Comparison of ENCODE assay signal across 21 mouse cellular contexts in the genomic region with DNA sequence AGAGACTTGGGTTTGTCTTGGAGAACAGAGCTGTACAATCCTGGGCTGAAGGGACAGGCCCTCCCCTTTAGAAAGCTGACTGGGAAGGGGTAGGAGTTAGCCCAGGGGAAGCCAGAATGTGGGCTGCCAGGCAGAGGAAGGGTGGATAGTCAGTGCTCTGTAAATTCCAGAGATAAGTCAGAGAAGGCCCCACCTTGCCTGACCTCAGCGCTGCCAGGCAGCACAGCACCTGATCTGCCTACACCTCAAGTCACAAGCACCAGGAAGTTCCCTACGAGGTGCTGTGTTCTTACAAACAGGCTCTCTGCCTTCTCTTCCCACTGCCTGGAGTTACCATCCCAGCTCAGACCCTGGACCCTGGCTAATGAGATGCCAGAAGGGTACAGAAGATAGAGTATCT. TPM values are rescaled to one million over a fixed set of nuclear protein-coding genes. Genes with fewer than 3 reads are reported as not detected.
DNase-seq lines count a peak whose midpoint lies in the region; ATAC-seq and TF ChIP-seq lines count a peak whose summit lies in the region.
"Had no signal": no experiment of that assay in that cellular context is flagged by ENCODE, and none has a peak within 500 bp of the region (broad histone marks: within the 10 kb centered on the region; RNA-seq: fewer than 3 reads in every experiment).

No protein-coding gene starts in this region.

- ATAC-seq in liver, postnatal 0 days: no peak
- ATAC-seq in intestine, postnatal 0 days: peak; percentile 64
- ATAC-seq in stomach, postnatal 0 days (ENCODE audit: low FRiP score, low TSS enrichment): peak; percentile 88
- ATAC-seq: forebrain, embryonic 14.5 days had no signal

- H3K27me3 ChIP-seq in liver, postnatal 0 days (ENCODE audit: insufficient read depth, low read length): no peaks in the 10 kb centered on the region
- H3K27me3 ChIP-seq in intestine, postnatal 0 days (replicated peaks; ENCODE audit: control insufficient read depth, insufficient read depth, low read length): no peaks in the 10 kb centered on the region
- H3K27me3 ChIP-seq in stomach, postnatal 0 days (ENCODE audit: control insufficient read depth, insufficient read depth, low read length): no peaks in the 10 kb centered on the region
- H3K27me3 ChIP-seq: embryonic facial prominence, embryonic 15.5 days had no signal

- TF ChIP-seq CTCF in liver, postnatal 0 days (IDR thresholded peaks at IDR 0.05; ENCODE audit: low read depth): no peak
- no peak for TF ChIP-seq CTCF in intestine, postnatal 0 days (IDR thresholded peaks at IDR 0.05; ENCODE audit: low read depth)
- no peak for TF ChIP-seq CTCF in stomach, postnatal 0 days (IDR thresholded peaks at IDR 0.05; ENCODE audit: low read depth)

- DNase-seq in liver: peak; percentile 1
- DNase-seq in liver, postnatal 0 days: no peak
- peak; percentile 28 for DNase-seq in testis, postnatal 10 days (ENCODE audit: low spot score)
- DNase-seq in testis, postnatal 14 days (ENCODE audit: low spot score): no peak
- DNase-seq in stomach, postnatal 0 days (ENCODE audit: low spot score): peak; percentile 68
- no peak for DNase-seq in gastrocnemius, adult 18-20 months (ENCODE audit: low spot score)
- DNase-seq in ovary, postnatal 36 days (ENCODE audit: low spot score): no peak
- DNase-seq: adrenal gland, adult 8-10 months; adrenal gland, postnatal 36 days; cerebellum, postnatal 10 days; embryo, embryonic 11 days; gastrocnemius, postnatal 10 days; heart, adult 2 months; heart, postnatal 36 days had no signal

- no peak overlapping the region for H3K9ac ChIP-seq in liver, postnatal 0 days (replicated peaks)
- H3K9ac ChIP-seq in intestine, postnatal 0 days (ENCODE audit: low read depth, low read length): no peak overlapping the region
- no peak overlapping the region for H3K9ac ChIP-seq in stomach, postnatal 0 days (ENCODE audit: low read length)
- H3K9ac ChIP-seq: embryonic facial prominence, embryonic 15.5 days; heart, embryonic 13.5 days; hindbrain, embryonic 14.5 days had no signal

- no peak overlapping the region for H3K4me3 ChIP-seq in liver, postnatal 0 days (ENCODE audit: low read depth, low read length)
- no peak overlapping the region for H3K4me3 ChIP-seq in intestine, postnatal 0 days (ENCODE audit: low read depth, low read length)
- no peak overlapping the region for H3K4me3 ChIP-seq in stomach, postnatal 0 days (ENCODE audit: low read depth, low read length)
- H3K4me3 ChIP-seq: embryonic facial prominence, embryonic 15.5 days; erythroblast, embryonic 14.5 days; forebrain, embryonic 10.5 days; heart, adult 2 months; heart, embryonic 13.5 days had no signal

- TF ChIP-seq EP300 in liver, postnatal 0 days (IDR thresholded peaks at IDR 0.05; ENCODE audit: low read depth): no peak
- no peak for TF ChIP-seq EP300 in stomach, postnatal 0 days (optimal IDR thresholded peaks at IDR 0.05)

- no peaks in the 10 kb centered on the region for H3K36me3 ChIP-seq in liver, postnatal 0 days (replicated peaks; ENCODE audit: insufficient read depth, low read length)
- no peaks in the 10 kb centered on the region for H3K36me3 ChIP-seq in intestine, postnatal 0 days (ENCODE audit: control insufficient read depth, insufficient read depth)
- H3K36me3 ChIP-seq in stomach, postnatal 0 days (ENCODE audit: control insufficient read depth, insufficient read depth, low read length): no peaks in the 10 kb centered on the region
- H3K36me3 ChIP-seq: embryonic facial prominence, embryonic 15.5 days; forebrain, embryonic 10.5 days; heart, embryonic 13.5 days had no signal

- H3K4me1 ChIP-seq in liver, postnatal 0 days (ENCODE audit: insufficient read depth): no peaks in the 10 kb centered on the region
- no peaks in the 10 kb centered on the region for H3K4me1 ChIP-seq in intestine, postnatal 0 days (replicated peaks; ENCODE audit: control insufficient read depth, insufficient read depth, low read length)
- H3K4me1 ChIP-seq in stomach, postnatal 0 days (replicated peaks; ENCODE audit: control insufficient read depth, insufficient read depth): no peaks in the 10 kb centered on the region

- WGBS in liver, postnatal 0 days (ENCODE audit: insufficient replicate concordance): 38% methylated on average over 2 of the region's 2 CpGs
- 30% methylated on average over 2 of the region's 2 CpGs for WGBS in intestine, postnatal 0 days
- 55% methylated on average over 2 of the region's 2 CpGs for WGBS in stomach, postnatal 0 days

- no peaks in the 10 kb centered on the region for H3K9me3 ChIP-seq in liver, postnatal 0 days (ENCODE audit: low read length)
- H3K9me3 ChIP-seq in intestine, postnatal 0 days (ENCODE audit: control insufficient read depth): no peaks in the 10 kb centered on the region
- H3K9me3 ChIP-seq in stomach, postnatal 0 days (ENCODE audit: control insufficient read depth, low read length): no peaks in the 10 kb centered on the region
- H3K9me3 ChIP-seq: embryonic facial prominence, embryonic 15.5 days; forebrain, embryonic 10.5 days had no signal

- H3K4me2 ChIP-seq in liver, postnatal 0 days (ENCODE audit: low read depth, low read length): no peak overlapping the region
- no peak overlapping the region for H3K4me2 ChIP-seq in intestine, postnatal 0 days (replicated peaks; ENCODE audit: low read depth)
- H3K4me2 ChIP-seq in stomach, postnatal 0 days (replicated peaks; ENCODE audit: low read depth): no peak overlapping the region
- H3K4me2 ChIP-seq: embryonic facial prominence, embryonic 15.5 days; heart, embryonic 13.5 days; hindbrain, embryonic 14.5 days had no signal

- no peak overlapping the region for H3K27ac ChIP-seq in liver, postnatal 0 days (ENCODE audit: low read depth)
- peak overlapping the region; percentile 15; the same call in 1 of the 2 replicates for H3K27ac ChIP-seq in intestine, postnatal 0 days (ENCODE audit: low read depth, low read length)
- H3K27ac ChIP-seq in stomach, postnatal 0 days (replicated peaks): peak overlapping the region; percentile 69
- H3K27ac ChIP-seq: embryonic facial prominence, embryonic 15.5 days; heart, adult 2 months; heart, embryonic 13.5 days; hindbrain, embryonic 14.5 days had no signal

RNA-seq across cellular contexts. Expression of a gene that starts 38.7 kb away (rescaled TPM):
- polyA plus RNA-seq in liver, postnatal 0 days (2015; fragmentation: Nextera tagmentation; extraction: Ambion mirVana): 7.6 and 8.6 TPM in 2 replicates
- polyA plus RNA-seq in intestine, postnatal 0 days (2015; fragmentation: Nextera tagmentation; extraction: Ambion mirVana): 16.7 and 17.3 TPM in 2 replicates
- 20.0 and 20.3 TPM in 2 replicates for polyA plus RNA-seq in stomach, postnatal 0 days (2015; fragmentation: Nextera tagmentation; extraction: Ambion mirVana)
- 10 to 100 TPM; 37.3 to 43.7 TPM for total RNA-seq in gastrocnemius, adult 18-20 months (2021)

Comparison
In these comparisons a context has a peak if more than half of its experiments do, and no peak if none do; other contexts are left out.
1. DNase-seq: peak in liver (single experiment), testis, postnatal 10 days (single experiment) and stomach, postnatal 0 days (single experiment); none in liver, postnatal 0 days (single experiment), testis, postnatal 14 days (single experiment), gastrocnemius, adult 18-20 months (single experiment) and ovary, postnatal 36 days (single experiment).